Mouse (Mus musculus) megakaryocyte, embryonic 14.5 days (primary cell): Measurements from ENCODE around the gene Fam19a4.

Experiments
- FLI1 ChIP-seq: IDR thresholded peaks from 2 replicates; pipeline ENCODE4 v1.6.1; 2012; ENCODE audit warnings: low read length, inconsistent platforms, mixed read lengths
- GATA1 ChIP-seq: IDR thresholded peaks from 3 replicates; pipeline ENCODE4 v1.6.1; 2012; ENCODE audit warnings: mixed read lengths, low read length, inconsistent platforms, borderline replicate concordance

DNA sequence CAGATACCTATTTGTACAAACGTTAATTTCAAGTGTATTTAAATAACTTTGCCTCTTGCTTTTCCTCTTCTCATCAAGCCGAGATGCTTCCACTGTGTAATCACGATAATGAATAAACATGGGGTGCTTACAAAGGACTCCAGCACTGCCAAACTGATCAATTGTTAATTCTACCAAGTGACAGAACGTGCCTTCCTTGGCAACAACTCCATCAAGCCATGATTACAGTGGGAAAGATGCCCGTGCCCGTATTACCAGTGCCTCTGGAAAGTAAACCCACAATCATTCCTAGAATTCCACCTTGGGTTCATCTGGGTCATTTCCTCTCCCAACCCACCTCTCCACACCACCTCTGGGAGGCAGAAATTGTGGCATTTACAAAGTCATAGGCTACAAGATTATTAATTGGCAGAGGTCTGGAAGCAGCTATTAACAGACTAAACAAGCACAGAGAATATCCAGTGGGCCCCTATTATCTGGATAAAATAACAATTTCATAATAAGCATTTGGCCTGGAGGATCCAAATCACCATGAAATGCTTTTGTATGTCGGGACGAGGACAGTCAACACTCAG lies 7.9 kb downstream of the Fam19a4 start:
- TF ChIP-seq GATA1, result no peak
- no peak for TF ChIP-seq FLI1
